8 mouse cellular contexts compared by ENCODE assay signal in the genomic region with DNA sequence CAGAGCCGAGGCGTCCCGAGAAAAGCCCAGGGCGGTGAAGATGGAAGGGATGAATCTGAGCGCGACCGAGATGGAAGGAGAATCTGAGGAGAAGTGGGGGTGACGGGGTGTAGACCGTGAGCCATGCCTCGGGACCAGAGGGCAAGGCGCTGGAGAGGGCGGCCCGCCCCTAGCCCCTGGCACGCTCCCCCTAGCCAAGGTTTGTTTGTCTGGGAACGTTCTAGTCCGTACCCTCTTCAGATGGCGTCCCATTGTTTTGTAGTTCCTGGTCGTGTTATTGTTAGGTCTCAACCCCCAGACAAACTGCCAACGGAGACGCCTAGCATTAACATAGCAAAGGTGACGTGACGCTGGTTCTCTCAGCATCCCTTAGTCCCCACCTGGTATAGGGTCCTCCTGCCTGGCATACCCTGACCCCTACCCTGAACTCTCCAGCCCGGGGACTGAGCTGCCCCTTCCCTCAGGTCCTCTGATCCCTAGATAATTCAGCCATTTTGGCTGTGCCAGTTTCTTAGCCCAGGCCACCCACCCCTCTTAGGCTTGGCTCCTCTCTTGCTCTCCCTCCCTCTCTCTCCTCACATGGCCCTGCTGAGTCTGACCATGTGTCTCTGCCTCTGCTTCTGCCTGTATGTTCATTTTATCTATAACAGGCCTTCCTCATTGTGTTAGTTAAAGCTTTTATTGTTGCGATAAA. TPM values are rescaled to one million over a fixed set of nuclear protein-coding genes. Genes with fewer than 3 reads are reported as not detected.
DNase-seq lines count a peak whose midpoint lies in the region; ATAC-seq lines count a peak whose summit lies in the region.

No protein-coding gene starts in this region.

- peak overlapping the region; percentile 82 for H3K4me3 ChIP-seq in embryonic facial prominence, embryonic 10.5 days
- H3K4me3 ChIP-seq in hindbrain, embryonic 15.5 days: peak overlapping the region; percentile 79
- H3K4me3 ChIP-seq in limb, embryonic 15.5 days: peak overlapping the region; percentile 68

- DNase-seq in gastrocnemius, adult 18-20 months (ENCODE audit: low spot score): peak; percentile 40
- no peak for DNase-seq in gastrocnemius, postnatal 14 days
- peak; percentile 51 for DNase-seq in A20 (ENCODE audit: low read depth, low spot score)
- DNase-seq in embryonic facial prominence, embryonic 10.5 days (ENCODE audit: low spot score): no peak

- intact Hi-C loops in gastrocnemius, postnatal 14 days (cut with DNase I; ENCODE audit: low total_unique reads): no loop called here

- WGBS in embryonic facial prominence, embryonic 10.5 days: 2% methylated on average over 24 of the region's 24 CpGs
- WGBS in hindbrain, embryonic 15.5 days: 2% methylated on average over 22 of the region's 24 CpGs
- 3% methylated on average over 24 of the region's 24 CpGs for WGBS in limb, embryonic 15.5 days

- H3K9ac ChIP-seq in hindbrain, embryonic 15.5 days: peak overlapping the region; percentile 86
- peak overlapping the region; percentile 61 for H3K9ac ChIP-seq in limb, embryonic 15.5 days

- ATAC-seq in hindbrain, embryonic 15.5 days (ENCODE audit: low FRiP score, low read depth): peak; percentile 84
- ATAC-seq in limb, embryonic 15.5 days (ENCODE audit: insufficient number of reproducible peaks, low FRiP score, low TSS enrichment, low read depth): peak; percentile 35; the same call in 1 of the 2 replicates
- ATAC-seq in neutrophil, adult 5-6 weeks (ENCODE audit: extremely low read depth, insufficient number of reproducible peaks, low FRiP score, poor library complexity, severe bottlenecking): 0 out of 2 replicates have a peak, but pooled peaks have one; percentile 13
- ATAC-seq in inflammation-experienced regulatory T-cells, adult 6 months: no peak

- H3K4me2 ChIP-seq in hindbrain, embryonic 15.5 days: peak overlapping the region; percentile 68
- peak overlapping the region; percentile 97 for H3K4me2 ChIP-seq in limb, embryonic 15.5 days

- peak overlapping the region; percentile 85 for H3K27ac ChIP-seq in embryonic facial prominence, embryonic 10.5 days (replicated peaks)
- H3K27ac ChIP-seq in hindbrain, embryonic 15.5 days (replicated peaks): peak overlapping the region; percentile 92
- no peak overlapping the region for H3K27ac ChIP-seq in limb, embryonic 15.5 days

- H3K36me3 ChIP-seq in embryonic facial prominence, embryonic 10.5 days (replicated peaks): no peaks in the 10 kb centered on the region
- H3K36me3 ChIP-seq in hindbrain, embryonic 15.5 days: no peaks in the 10 kb centered on the region
- H3K36me3 ChIP-seq in limb, embryonic 15.5 days: no peaks in the 10 kb centered on the region

- peaks cover 41% of the 10 kb centered on the region for H3K27me3 ChIP-seq in embryonic facial prominence, embryonic 10.5 days (replicated peaks; ENCODE audit: low read depth, poor library complexity, severe bottlenecking)
- H3K27me3 ChIP-seq in hindbrain, embryonic 15.5 days: no peaks in the 10 kb centered on the region
- peaks cover 14% of the 10 kb centered on the region; the same call in 1 of the 2 replicates for H3K27me3 ChIP-seq in limb, embryonic 15.5 days

- peaks cover 21% of the 10 kb centered on the region for H3K4me1 ChIP-seq in embryonic facial prominence, embryonic 10.5 days
- peaks cover 23% of the 10 kb centered on the region for H3K4me1 ChIP-seq in hindbrain, embryonic 15.5 days (replicated peaks)
- peaks cover 15% of the 10 kb centered on the region for H3K4me1 ChIP-seq in limb, embryonic 15.5 days

- H3K9me3 ChIP-seq in embryonic facial prominence, embryonic 10.5 days: no peaks in the 10 kb centered on the region
- no peaks in the 10 kb centered on the region for H3K9me3 ChIP-seq in hindbrain, embryonic 15.5 days
- H3K9me3 ChIP-seq in limb, embryonic 15.5 days: no peaks in the 10 kb centered on the region

RNA-seq across cellular contexts. Expression of gene Prkaa2, which starts 0.4 kb away (rescaled TPM):
- total RNA-seq in gastrocnemius, adult 18-20 months (2021): 100 to 1,000 TPM; 134 to 146 TPM
- total RNA-seq in gastrocnemius, postnatal 14 days (2021): 10 to 100 TPM; 88.8 to 96.3 TPM
- polyA plus RNA-seq in embryonic facial prominence, embryonic 10.5 days (2016; fragmentation: Nextera tagmentation; extraction: Ambion mirVana): 1.1 and 1.3 TPM in 2 replicates
- 13.4 and 14.0 TPM in 2 replicates for polyA plus RNA-seq in hindbrain, embryonic 15.5 days (2015; fragmentation: Nextera tagmentation; extraction: Ambion mirVana)
- polyA plus RNA-seq in limb, embryonic 15.5 days (2015; fragmentation: Nextera tagmentation; extraction: Ambion mirVana): 1.2 and 2.9 TPM in 2 replicates
- total RNA-seq in neutrophil, adult 5-6 weeks (2017): 0.12 and 0.25 TPM in 2 replicates
- polyA plus RNA-seq in inflammation-experienced regulatory T-cells, adult 6 months (2017; shearing (Covaris generic)): not detected

RNA-seq across cellular contexts. Expression of gene Plpp3, which starts 47.0 kb away (rescaled TPM):
- 10 to 100 TPM; 42.6 to 62.5 TPM for total RNA-seq in gastrocnemius, adult 18-20 months (2021)
- total RNA-seq in gastrocnemius, postnatal 14 days (2021): 10 to 100 TPM; 62.1 to 63.0 TPM
- polyA plus RNA-seq in embryonic facial prominence, embryonic 10.5 days (2016; fragmentation: Nextera tagmentation; extraction: Ambion mirVana): 67.6 and 77.1 TPM in 2 replicates
- polyA plus RNA-seq in hindbrain, embryonic 15.5 days (2015; fragmentation: Nextera tagmentation; extraction: Ambion mirVana): 92.4 and 95.1 TPM in 2 replicates
- polyA plus RNA-seq in limb, embryonic 15.5 days (2015; fragmentation: Nextera tagmentation; extraction: Ambion mirVana): 143 and 150 TPM in 2 replicates
- total RNA-seq in neutrophil, adult 5-6 weeks (2017): 3.0 and 3.1 TPM in 2 replicates
- under 1 TPM in 1 of 3 experiments, not detected in 2; 0.15 TPM for polyA plus RNA-seq in inflammation-experienced regulatory T-cells, adult 6 months (2017; shearing (Covaris generic))

Comparison
In these comparisons a context has a peak if more than half of its experiments do, and no peak if none do; other contexts are left out.
1. DNase-seq: peak in gastrocnemius, adult 18-20 months (single experiment) and A20 (single experiment); none in gastrocnemius, postnatal 14 days (single experiment) and embryonic facial prominence, embryonic 10.5 days (single experiment).
2. RNA of gene Plpp3, which starts 47.0 kb away (polyA plus RNA-seq): 143 to 150 TPM in limb, embryonic 15.5 days, 92.4 to 95.1 TPM in hindbrain, embryonic 15.5 days and 67.6 to 77.1 TPM in embryonic facial prominence, embryonic 10.5 days; 0.15 TPM in inflammation-experienced regulatory T-cells, adult 6 months; every median in the first group is over 10 times any median in the second.
3. Peak in every context shown above with its lines, with median percentiles within 50 percentile points of each other: H3K4me3 ChIP-seq.